8 mouse cellular contexts compared by ENCODE assay signal in the genomic region with DNA sequence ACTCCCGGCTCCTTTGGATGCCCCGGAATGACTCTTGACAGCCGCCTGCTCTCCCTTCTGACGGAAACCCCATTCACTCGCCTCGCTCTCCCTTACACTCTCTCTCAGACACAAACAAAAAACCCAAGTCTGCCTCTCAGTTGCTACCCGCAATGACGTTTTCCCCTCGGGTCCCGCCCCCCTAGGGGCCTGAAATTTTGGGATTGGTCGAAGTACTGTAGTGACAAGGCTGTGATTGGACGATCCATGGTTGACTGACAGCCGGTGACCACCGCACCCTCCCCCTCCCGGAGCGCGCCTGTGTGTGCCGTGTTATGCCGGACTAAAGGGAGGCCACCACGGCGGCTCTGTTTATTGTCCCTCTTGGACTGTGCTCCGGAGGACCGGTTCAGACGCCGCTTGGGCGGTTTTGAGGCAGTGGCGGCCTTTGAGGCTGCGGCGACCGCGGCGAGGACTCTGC. TPM values are rescaled to one million over a fixed set of nuclear protein-coding genes. Genes with fewer than 3 reads are reported as not detected.
DNase-seq lines count a peak whose midpoint lies in the region; ATAC-seq and TF ChIP-seq lines count a peak whose summit lies in the region.

Gene Top2b, plus strand, starts transcription at position 302 of the 460 bp plus-strand sequence.

- H3K27me3 ChIP-seq in embryonic facial prominence, embryonic 13.5 days, result no peaks in the 10 kb centered on the region
- H3K27me3 ChIP-seq in kidney, adult 2 months (replicated peaks; ENCODE audit: control insufficient read depth, insufficient read depth, low read length), result no peaks in the 10 kb centered on the region
- no peaks in the 10 kb centered on the region for H3K27me3 ChIP-seq in limb, embryonic 12.5 days
- H3K27me3 ChIP-seq in midbrain, embryonic 15.5 days (replicated peaks), result no peaks in the 10 kb centered on the region
- no peaks in the 10 kb centered on the region for H3K27me3 ChIP-seq in spleen, adult 2 months (ENCODE audit: control insufficient read depth, insufficient read depth, low read length)

- WGBS in embryonic facial prominence, embryonic 13.5 days, result under 1% methylated on average over 32 of the region's 32 CpGs
- under 1% methylated on average over 32 of the region's 32 CpGs for WGBS in kidney, adult 2 months
- WGBS in limb, embryonic 12.5 days, result under 1% methylated on average over 32 of the region's 32 CpGs
- WGBS in midbrain, embryonic 15.5 days, result under 1% methylated on average over 31 of the region's 32 CpGs
- WGBS in spleen, adult 2 months, result under 1% methylated on average over 32 of the region's 32 CpGs

- peak; percentile 94 for DNase-seq in 3134 (ENCODE audit: extremely low read depth, insufficient read length, low spot score)
- DNase-seq in adrenal gland, postnatal 36 days, result peak; percentile 96 to 97
- peak; percentile 98 to 99 for DNase-seq in heart, adult 18-20 months
- peak; percentile 99 for DNase-seq in kidney, adult 2 months
- DNase-seq in spleen, adult 2 months (ENCODE audit: low read depth in 1 of 2, low spot score in 2 of 2), result peak; percentile 92 to 97

- peak within 1 kb of the TSS; percentile 98 for H3K27ac ChIP-seq in embryonic facial prominence, embryonic 13.5 days
- H3K27ac ChIP-seq in kidney, adult 2 months (ENCODE audit: insufficient read depth, low read depth, low read length), result peak within 1 kb of the TSS; percentile 95
- H3K27ac ChIP-seq in limb, embryonic 12.5 days, result peak within 1 kb of the TSS; percentile 98
- peak within 1 kb of the TSS; percentile 99 for H3K27ac ChIP-seq in midbrain, embryonic 15.5 days
- H3K27ac ChIP-seq in spleen, adult 2 months (ENCODE audit: insufficient read depth, low read length), result peak within 1 kb of the TSS; percentile 99

- no peak for TF ChIP-seq CTCF in kidney, adult 2 months (conservative IDR thresholded peaks at IDR 0.05; ENCODE audit: insufficient read depth, insufficient read length, low read depth, low read length)
- no peak for TF ChIP-seq CTCF in spleen, adult 2 months (IDR thresholded peaks at IDR 0.05; ENCODE audit: extremely low read depth, insufficient read depth, insufficient read length, insufficient replicate concordance)

- H3K4me2 ChIP-seq in embryonic facial prominence, embryonic 13.5 days, result peak within 1 kb of the TSS; percentile 74
- H3K4me2 ChIP-seq in limb, embryonic 12.5 days, result peak within 1 kb of the TSS; percentile 80
- H3K4me2 ChIP-seq in midbrain, embryonic 15.5 days, result peak within 1 kb of the TSS; percentile 72

- TF ChIP-seq POLR2A in kidney, adult 2 months (IDR thresholded peaks at IDR 0.05; ENCODE audit: low read depth, low read length), result peak; percentile 85
- TF ChIP-seq POLR2A in spleen, adult 2 months (IDR thresholded peaks at IDR 0.05; ENCODE audit: low read depth, low read length), result peak; percentile 73

- H3K4me1 ChIP-seq in embryonic facial prominence, embryonic 13.5 days, result peaks cover 16% of the 10 kb centered on the region
- H3K4me1 ChIP-seq in kidney, adult 2 months (ENCODE audit: control insufficient read depth, insufficient read depth, low read length), result no peaks in the 10 kb centered on the region; the same call in 1 of the 2 replicates
- peaks cover 14% of the 10 kb centered on the region for H3K4me1 ChIP-seq in limb, embryonic 12.5 days (replicated peaks)
- peaks cover 33% of the 10 kb centered on the region for H3K4me1 ChIP-seq in midbrain, embryonic 15.5 days
- peaks cover 3% of the 10 kb centered on the region; the same call in 1 of the 2 replicates for H3K4me1 ChIP-seq in spleen, adult 2 months (ENCODE audit: control insufficient read depth, insufficient read depth, insufficient read length)

- ATAC-seq in embryonic facial prominence, embryonic 13.5 days (ENCODE audit: insufficient number of reproducible peaks, insufficient read depth, low FRiP score, low TSS enrichment, low read depth), result peak; percentile 99
- ATAC-seq in limb, embryonic 12.5 days (ENCODE audit: insufficient number of reproducible peaks, insufficient read depth, low FRiP score, low TSS enrichment, low read depth), result peak; percentile 99
- ATAC-seq in midbrain, embryonic 15.5 days (replicated peaks), result peak; percentile 99

- no peaks in the 10 kb centered on the region for H3K9me3 ChIP-seq in embryonic facial prominence, embryonic 13.5 days
- no peaks in the 10 kb centered on the region for H3K9me3 ChIP-seq in limb, embryonic 12.5 days
- H3K9me3 ChIP-seq in midbrain, embryonic 15.5 days, result no peaks in the 10 kb centered on the region

- peak within 1 kb of the TSS; percentile 99 for H3K9ac ChIP-seq in embryonic facial prominence, embryonic 13.5 days
- peak within 1 kb of the TSS; percentile 99 for H3K9ac ChIP-seq in limb, embryonic 12.5 days (replicated peaks)
- peak within 1 kb of the TSS; percentile 96 for H3K9ac ChIP-seq in midbrain, embryonic 15.5 days

- H3K4me3 ChIP-seq in embryonic facial prominence, embryonic 13.5 days, result peak within 1 kb of the TSS; percentile 91
- H3K4me3 ChIP-seq in kidney, adult 2 months (ENCODE audit: insufficient read depth, low read depth, low read length), result peak within 1 kb of the TSS; percentile 86
- H3K4me3 ChIP-seq in limb, embryonic 12.5 days (replicated peaks), result peak within 1 kb of the TSS; percentile 93
- H3K4me3 ChIP-seq in midbrain, embryonic 15.5 days, result peak within 1 kb of the TSS; percentile 81
- peak within 1 kb of the TSS; percentile 100 for H3K4me3 ChIP-seq in spleen, adult 2 months (ENCODE audit: extremely low read depth, insufficient read depth, insufficient read length)

- H3K36me3 ChIP-seq in embryonic facial prominence, embryonic 13.5 days, result no peaks in the 10 kb centered on the region
- H3K36me3 ChIP-seq in kidney, adult 2 months (ENCODE audit: control insufficient read depth, insufficient read depth, low read length), result no peaks in the 10 kb centered on the region
- 0 out of 2 replicates have a peak, but pooled peaks cover 7% of the 10 kb centered on the region for H3K36me3 ChIP-seq in limb, embryonic 12.5 days
- H3K36me3 ChIP-seq in midbrain, embryonic 15.5 days (replicated peaks), result no peaks in the 10 kb centered on the region
- H3K36me3 ChIP-seq in spleen, adult 2 months (ENCODE audit: control insufficient read depth, insufficient read depth, low read length), result no peaks in the 10 kb centered on the region

RNA-seq across cellular contexts. Expression of gene Top2b, which starts in this region (rescaled TPM):
- total RNA-seq in adrenal gland, postnatal 36 days (2021), result 10 to 100 TPM; 83.8 to 89.0 TPM
- polyA plus RNA-seq in embryonic facial prominence, embryonic 13.5 days (2015; fragmentation: Nextera tagmentation; extraction: Ambion mirVana), result 65.8 and 67.5 TPM in 2 replicates
- 10 to 100 TPM; 40.1 to 54.6 TPM for total RNA-seq in heart, adult 18-20 months (2021)
- 5.4 and 10.5 TPM in 2 replicates for polyA plus RNA-seq in kidney, adult 2 months (2012; rRNA removed)
- polyA plus RNA-seq in limb, embryonic 12.5 days (2016; fragmentation: Nextera tagmentation; extraction: Ambion mirVana), result 148 and 151 TPM in 2 replicates
- 86.1 and 95.8 TPM in 2 replicates for polyA plus RNA-seq in midbrain, embryonic 15.5 days (2015; fragmentation: Nextera tagmentation; extraction: Ambion mirVana)
- polyA plus RNA-seq in spleen, adult 2 months (2012; rRNA removed), result 4.8 and 6.7 TPM in 2 replicates

Comparison
In these comparisons a context has a peak if more than half of its experiments do, and no peak if none do; other contexts are left out.
1. Peak in every context shown above with its lines: DNase-seq, ATAC-seq, H3K4me3 ChIP-seq and H3K27ac ChIP-seq.